Mouse (Mus musculus): ENCODE results near the gene Ptprm. TPM values are rescaled to one million over a fixed set of nuclear protein-coding genes. Genes with fewer than 3 reads are reported as not detected.

Ptprm gene
- polyA plus RNA-seq, 1 experiment = 4.6 TPM

GRCm38 (mm10) chr17:67170696-67171095, 183.6 kb downstream of the Ptprm start:
- no peak overlapping the region for H3K27ac ChIP-seq (ENCODE audit: control insufficient read depth, insufficient read depth, low read depth, low read length)
- H3K4me1 ChIP-seq (ENCODE audit: control insufficient read depth, insufficient read depth, low read length) = no peaks in the 10 kb centered on the region
- H3K36me3 ChIP-seq (ENCODE audit: control insufficient read depth, insufficient read depth, low read length) = no peaks in the 10 kb centered on the region

GRCm38 (mm10) chr17:67165876-67166275, 188.4 kb downstream of the Ptprm start:
- H3K4me1 ChIP-seq (ENCODE audit: control insufficient read depth, insufficient read depth, low read length) = no peaks in the 10 kb centered on the region
- no peak overlapping the region for H3K4me3 ChIP-seq (ENCODE audit: control insufficient read depth, low read depth, low read length)
- no peak for TF ChIP-seq CTCF (IDR thresholded peaks at IDR 0.05; ENCODE audit: control insufficient read depth, insufficient read depth, insufficient replicate concordance, low read depth, low read length)
- TF ChIP-seq POLR2A (IDR thresholded peaks at IDR 0.05; ENCODE audit: control insufficient read depth, low read depth, low read length) = no peak
- H3K36me3 ChIP-seq (ENCODE audit: control insufficient read depth, insufficient read depth, low read length) = no peaks in the 10 kb centered on the region
- H3K27ac ChIP-seq (ENCODE audit: control insufficient read depth, insufficient read depth, low read depth, low read length) = no peak overlapping the region
- H3K27me3 ChIP-seq (ENCODE audit: control insufficient read depth, insufficient read depth, low read length) = no peaks in the 10 kb centered on the region

More at GRCm38 (mm10) chr17:67170696-67171095, 183.6 kb downstream of the Ptprm start:
- Histone ChIP-seq H3K27me3 (ENCODE audit: control insufficient read depth, insufficient read depth, low read length) (no peaks in the 10 kb centered on the region), H3K4me3 (ENCODE audit: control insufficient read depth, low read depth, low read length) (no peak overlapping the region)
- TF ChIP-seq POLR2A (IDR thresholded peaks at IDR 0.05; ENCODE audit: control insufficient read depth, low read depth, low read length) (no peak), CTCF (IDR thresholded peaks at IDR 0.05; ENCODE audit: control insufficient read depth, insufficient read depth, insufficient replicate concordance, low read depth, low read length) (no peak)

GRCm38 (mm10) chr17:67159611-67160010, 194.6 kb downstream of the Ptprm start:
- Histone ChIP-seq H3K27ac (ENCODE audit: control insufficient read depth, insufficient read depth, low read depth, low read length) (no peak overlapping the region), H3K36me3 (ENCODE audit: control insufficient read depth, insufficient read depth, low read length) (no peaks in the 10 kb centered on the region), H3K27me3 (ENCODE audit: control insufficient read depth, insufficient read depth, low read length) (no peaks in the 10 kb centered on the region), H3K4me1 (ENCODE audit: control insufficient read depth, insufficient read depth, low read length) (no peaks in the 10 kb centered on the region), H3K4me3 (ENCODE audit: control insufficient read depth, low read depth, low read length) (no peak overlapping the region)
- no peak for TF ChIP-seq POLR2A (IDR thresholded peaks at IDR 0.05; ENCODE audit: control insufficient read depth, low read depth, low read length)
- TF ChIP-seq CTCF (IDR thresholded peaks at IDR 0.05; ENCODE audit: control insufficient read depth, insufficient read depth, insufficient replicate concordance, low read depth, low read length) = no peak

DNA sequence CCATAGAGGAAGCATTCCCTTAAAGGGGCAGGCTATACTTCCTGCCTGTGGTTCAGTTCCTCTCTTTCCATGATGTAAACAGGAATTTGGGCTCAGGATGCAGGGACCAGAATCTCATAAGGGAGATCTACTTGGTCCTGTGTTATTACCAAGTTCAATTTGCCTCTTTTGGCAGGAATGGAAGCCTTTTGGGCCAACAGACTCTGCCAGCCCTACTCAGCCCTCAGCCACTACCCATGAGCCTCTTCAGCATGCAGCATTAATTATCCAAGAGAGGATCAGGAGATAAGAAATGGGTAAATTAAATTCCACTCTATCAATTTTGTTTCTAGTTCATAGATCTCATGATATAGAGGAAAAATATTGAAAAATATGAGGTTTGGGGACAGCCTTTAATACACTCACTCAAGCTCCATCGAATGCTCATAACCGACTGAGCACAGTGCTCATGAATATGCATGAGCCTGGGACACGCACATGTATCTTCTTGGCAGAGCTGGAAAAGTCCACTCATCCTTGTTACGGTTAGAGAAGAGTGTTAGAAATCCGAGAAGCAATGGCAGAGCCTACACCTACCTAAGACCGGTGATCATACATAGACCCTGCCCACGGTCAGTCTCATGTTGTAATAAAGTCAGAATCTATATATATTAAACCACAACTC, 197.0 kb downstream of the Ptprm start:
- no peaks in the 10 kb centered on the region for H3K36me3 ChIP-seq (ENCODE audit: control insufficient read depth, insufficient read depth, low read length)
- H3K27ac ChIP-seq (ENCODE audit: control insufficient read depth, insufficient read depth, low read depth, low read length) = no peak overlapping the region
- TF ChIP-seq CTCF (IDR thresholded peaks at IDR 0.05; ENCODE audit: control insufficient read depth, insufficient read depth, insufficient replicate concordance, low read depth, low read length) (no peak), POLR2A (IDR thresholded peaks at IDR 0.05; ENCODE audit: control insufficient read depth, low read depth, low read length) (no peak)
- no peaks in the 10 kb centered on the region for H3K4me1 ChIP-seq (ENCODE audit: control insufficient read depth, insufficient read depth, low read length)
- H3K4me3 ChIP-seq (ENCODE audit: control insufficient read depth, low read depth, low read length) = no peak overlapping the region
- H3K27me3 ChIP-seq (ENCODE audit: control insufficient read depth, insufficient read depth, low read length) = no peaks in the 10 kb centered on the region

DNA sequence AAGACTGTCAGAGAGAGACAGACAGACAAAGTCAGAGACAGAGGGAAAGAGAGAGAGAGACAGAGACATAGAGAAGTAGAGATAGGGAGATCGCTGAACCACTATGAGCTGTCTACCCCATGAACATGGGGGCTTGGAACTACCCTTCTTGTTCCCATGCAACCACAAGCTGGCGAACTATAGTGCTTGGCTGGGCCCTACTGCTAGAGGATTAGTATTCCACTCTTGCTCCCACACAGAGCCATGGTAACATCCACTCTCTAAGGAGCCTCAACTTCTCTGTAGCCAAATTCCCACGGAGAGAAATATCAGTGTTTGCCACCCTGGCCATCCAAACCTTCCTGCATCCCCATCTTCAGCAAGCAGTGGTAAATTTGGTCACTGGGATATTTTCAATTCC, 202.0 kb downstream of the Ptprm start:
- Histone ChIP-seq H3K4me1 (ENCODE audit: control insufficient read depth, insufficient read depth, low read length) (no peaks in the 10 kb centered on the region), H3K27me3 (ENCODE audit: control insufficient read depth, insufficient read depth, low read length) (no peaks in the 10 kb centered on the region), H3K36me3 (ENCODE audit: control insufficient read depth, insufficient read depth, low read length) (no peaks in the 10 kb centered on the region), H3K4me3 (ENCODE audit: control insufficient read depth, low read depth, low read length) (no peak overlapping the region), H3K27ac (ENCODE audit: control insufficient read depth, insufficient read depth, low read depth, low read length) (no peak overlapping the region)
- TF ChIP-seq CTCF (IDR thresholded peaks at IDR 0.05; ENCODE audit: control insufficient read depth, insufficient read depth, insufficient replicate concordance, low read depth, low read length) (no peak), POLR2A (IDR thresholded peaks at IDR 0.05; ENCODE audit: control insufficient read depth, low read depth, low read length) (no peak)

GRCm38 (mm10) chr17:67150441-67150840, 203.8 kb downstream of the Ptprm start:
- H3K36me3 ChIP-seq (ENCODE audit: control insufficient read depth, insufficient read depth, low read length) = no peaks in the 10 kb centered on the region
- no peaks in the 10 kb centered on the region for H3K27me3 ChIP-seq (ENCODE audit: control insufficient read depth, insufficient read depth, low read length)
- no peak overlapping the region for H3K27ac ChIP-seq (ENCODE audit: control insufficient read depth, insufficient read depth, low read depth, low read length)
- no peaks in the 10 kb centered on the region for H3K4me1 ChIP-seq (ENCODE audit: control insufficient read depth, insufficient read depth, low read length)
- H3K4me3 ChIP-seq (ENCODE audit: control insufficient read depth, low read depth, low read length) = no peak overlapping the region
- no peak for TF ChIP-seq CTCF (IDR thresholded peaks at IDR 0.05; ENCODE audit: control insufficient read depth, insufficient read depth, insufficient replicate concordance, low read depth, low read length)
- TF ChIP-seq POLR2A (IDR thresholded peaks at IDR 0.05; ENCODE audit: control insufficient read depth, low read depth, low read length) = no peak

DNA sequence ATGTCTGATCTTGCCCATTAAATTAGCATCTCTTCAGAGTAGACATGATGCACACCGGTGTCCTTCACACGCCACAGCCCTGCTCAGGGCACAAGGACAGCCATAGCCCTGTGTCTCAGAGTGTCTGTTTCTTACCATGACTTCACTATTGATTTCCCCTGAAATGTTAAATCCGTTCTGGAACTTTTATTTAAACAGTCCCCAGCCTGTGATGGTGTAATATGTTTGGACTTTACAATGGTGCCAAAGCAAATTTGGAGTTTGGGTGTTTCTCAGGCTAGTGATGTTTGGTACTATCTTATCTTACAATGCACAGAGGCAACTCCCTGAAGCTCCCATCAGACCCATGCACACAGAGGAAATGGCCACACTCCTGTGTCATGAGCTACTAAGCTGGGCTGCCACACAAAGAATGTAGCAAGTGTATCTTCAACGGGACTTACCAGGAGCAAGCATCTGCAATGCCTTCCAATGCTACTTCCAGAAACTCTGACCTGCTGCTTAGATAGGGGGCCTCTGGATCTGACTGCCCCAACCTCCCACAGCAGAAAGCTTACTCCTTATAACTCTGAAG, 212.0 kb downstream of the Ptprm start:
- H3K4me1 ChIP-seq (ENCODE audit: control insufficient read depth, insufficient read depth, low read length) = peaks cover 4% of the 10 kb centered on the region; the same call in 1 of the 2 replicates
- TF ChIP-seq CTCF (IDR thresholded peaks at IDR 0.05; ENCODE audit: control insufficient read depth, insufficient read depth, insufficient replicate concordance, low read depth, low read length) (no peak), POLR2A (IDR thresholded peaks at IDR 0.05; ENCODE audit: control insufficient read depth, low read depth, low read length) (no peak)
- H3K27me3 ChIP-seq (ENCODE audit: control insufficient read depth, insufficient read depth, low read length) = no peaks in the 10 kb centered on the region
- H3K4me3 ChIP-seq (ENCODE audit: control insufficient read depth, low read depth, low read length) = no peak overlapping the region
- no peaks in the 10 kb centered on the region for H3K36me3 ChIP-seq (ENCODE audit: control insufficient read depth, insufficient read depth, low read length)
- no peak overlapping the region for H3K27ac ChIP-seq (ENCODE audit: control insufficient read depth, insufficient read depth, low read depth, low read length)
